Mouse (Mus musculus) midbrain, embryonic 14.5 days (tissue): Measurements from ENCODE around the gene Myl9. TPM values are rescaled to one million over a fixed set of nuclear protein-coding genes. Genes with fewer than 3 reads are reported as not detected.

ENCODE experiments used
- ATAC-seq: fragments of 200-750 bp; cut with Nextera tagmentation; 2 replicates; pipeline ENCODE4 v1.8.0; 2017; ENCODE audit warnings: moderate number of reproducible peaks, moderate library complexity; ENCODE audit not compliant: low FRiP score, low TSS enrichment
- DNase-seq: peaks from one replicate; pipeline ENCODE4 v3.0.0-alpha.2; 2015
- H3K27ac ChIP-seq: fragments of 300-500 bp; sonication (generic); replicated peaks from 2 replicates; pipeline ENCODE4 v1.5.1; 2014; ENCODE audit warnings: mild to moderate bottlenecking, low read depth, low read length, moderate library complexity
- H3K27me3 ChIP-seq: fragments of 300-500 bp; sonication (generic); 2 replicates; pipeline ENCODE4 v1.6.1; 2014; ENCODE audit warnings: low read length, control low read depth, mixed read lengths; ENCODE audit not compliant: control insufficient read depth, insufficient read depth
- H3K36me3 ChIP-seq: fragments of 300-500 bp; sonication (generic); 2 replicates; pipeline ENCODE4 v1.6.1; 2014; ENCODE audit warnings: low read length, control low read depth; ENCODE audit not compliant: control insufficient read depth, insufficient read depth
- H3K4me1 ChIP-seq: fragments of 300-500 bp; sonication (generic); 2 replicates; pipeline ENCODE4 v1.6.1; 2014; ENCODE audit warnings: mild to moderate bottlenecking, antibody characterized with exemption, low read length, control low read depth; ENCODE audit not compliant: control insufficient read depth, insufficient read depth
- H3K4me2 ChIP-seq: fragments of 300-500 bp; sonication (generic); 2 replicates; pipeline ENCODE4 v1.6.1; 2014; ENCODE audit warnings: mild to moderate bottlenecking, low read length, moderate library complexity
- H3K4me3 ChIP-seq: fragments of 300-500 bp; sonication (generic); replicated peaks from 2 replicates; pipeline ENCODE4 v1.5.1; 2014; ENCODE audit warnings: low read depth, low read length
- H3K9ac ChIP-seq: fragments of 300-500 bp; sonication (generic); replicated peaks from 2 replicates; pipeline ENCODE4 v1.6.1; 2014; ENCODE audit warnings: mild to moderate bottlenecking, low read length, moderate library complexity
- H3K9me3 ChIP-seq: fragments of 300-500 bp; sonication (generic); 2 replicates; pipeline ENCODE4 v1.6.1; 2016; ENCODE audit warnings: low read length, control low read depth, mixed read lengths; ENCODE audit not compliant: control insufficient read depth
- WGBS: fragments of 180-500 bp; shearing (Covaris S2); extraction: QIAGEN DNeasy Blood & Tissue Kit; methylation state at CpG from one replicate; pipeline ENCODE4 v1.1.7; 2014; 5-methylcytosine and 5-hydroxymethylcytosine counted together
- polyA plus RNA-seq: library from polyadenylated mRNA; unstranded; fragments of >200 nt; fragmentation: Nextera tagmentation; extraction: Ambion mirVana; gene quantifications from 2 replicates; pipeline ENCODE4 v1.2.1, GENCODE M21; 2014

Myl9 gene
- polyA plus RNA-seq, 1 experiment from 2014 or later: 33.0 TPM

GRCm38 (mm10) chr2:156779036-156779435, 3.8 kb downstream of the Myl9 start:
- Histone ChIP-seq H3K36me3 (no peaks in the 10 kb centered on the region), H3K4me2 (no peak overlapping the region), H3K27ac (no peak overlapping the region), H3K4me3 (no peak overlapping the region), H3K9me3 (no peaks in the 10 kb centered on the region), H3K27me3 (no peaks in the 10 kb centered on the region), H3K9ac (no peak overlapping the region), H3K4me1 (peaks cover 10% of the 10 kb centered on the region)
- 80% methylated on average over 5 of the region's 5 CpGs for WGBS
- no peak for DNase-seq
- ATAC-seq: no peak

- Histone ChIP-seq H3K36me3 (no peaks in the 10 kb centered on the region), H3K9ac (no peak overlapping the region), H3K27ac (no peak overlapping the region), H3K27me3 (no peaks in the 10 kb centered on the region), H3K4me2 (no peak overlapping the region), H3K4me1 (peaks cover 10% of the 10 kb centered on the region), H3K4me3 (no peak overlapping the region), H3K9me3 (no peaks in the 10 kb centered on the region)
- ATAC-seq: no peak
- 56% methylated on average over 2 of the region's 2 CpGs for WGBS
- DNase-seq: no peak
Observed at GRCm38 (mm10) chr2:156779488-156779887, 4.3 kb downstream of the Myl9 start.

- DNase-seq (no peak), ATAC-seq (no peak)
- Histone ChIP-seq H3K9me3 (no peaks in the 10 kb centered on the region), H3K9ac (no peak overlapping the region), H3K27me3 (no peaks in the 10 kb centered on the region), H3K4me2 (no peak overlapping the region), H3K4me3 (no peak overlapping the region), H3K4me1 (peaks cover 7% of the 10 kb centered on the region), H3K36me3 (no peaks in the 10 kb centered on the region), H3K27ac (no peak overlapping the region)
- 76% methylated on average over 9 of the region's 9 CpGs for WGBS
Observed at GRCm38 (mm10) chr2:156780129-156780528, 4.9 kb downstream of the Myl9 start.

- Histone ChIP-seq H3K27ac (no peak overlapping the region), H3K4me1 (peaks cover under 1% of the 10 kb centered on the region), H3K4me3 (no peak overlapping the region), H3K36me3 (no peaks in the 10 kb centered on the region), H3K9ac (no peak overlapping the region), H3K9me3 (no peaks in the 10 kb centered on the region; the same call in 1 of the 2 replicates), H3K4me2 (no peak overlapping the region), H3K27me3 (no peaks in the 10 kb centered on the region)
- peak; percentile 56 for DNase-seq
- 0 out of 2 replicates have a peak, but pooled peaks have one; percentile 11 for ATAC-seq
- 16% methylated on average over 17 of the region's 17 CpGs for WGBS
Observed at GRCm38 (mm10) chr2:156780752-156781151, 5.5 kb downstream of the Myl9 start.

GRCm38 (mm10) chr2:156781281-156781680, 6.1 kb downstream of the Myl9 start:
- Histone ChIP-seq H3K4me2 (no peak overlapping the region), H3K4me3 (no peak overlapping the region), H3K27me3 (no peaks in the 10 kb centered on the region), H3K27ac (no peak overlapping the region), H3K4me1 (no peaks in the 10 kb centered on the region), H3K9me3 (no peaks in the 10 kb centered on the region; the same call in 1 of the 2 replicates), H3K36me3 (no peaks in the 10 kb centered on the region), H3K9ac (no peak overlapping the region)
- 70% methylated on average over 4 of the region's 4 CpGs for WGBS
- no peak for DNase-seq
- ATAC-seq: no peak

GRCm38 (mm10) chr2:156781836-156782480, 6.7 kb downstream of the Myl9 start:
- WGBS: 65% methylated on average over 4 of the region's 4 CpGs
- Histone ChIP-seq H3K4me1 (no peaks in the 10 kb centered on the region), H3K36me3 (no peaks in the 10 kb centered on the region), H3K9me3 (no peaks in the 10 kb centered on the region; the same call in 1 of the 2 replicates), H3K4me3 (no peak overlapping the region), H3K27ac (no peak overlapping the region), H3K27me3 (no peaks in the 10 kb centered on the region), H3K9ac (no peak overlapping the region), H3K4me2 (no peak overlapping the region)
- ATAC-seq (no peak), DNase-seq (no peak)

- Histone ChIP-seq H3K27ac (no peak overlapping the region), H3K4me3 (no peak overlapping the region), H3K9ac (no peak overlapping the region), H3K4me1 (no peaks in the 10 kb centered on the region), H3K36me3 (no peaks in the 10 kb centered on the region), H3K9me3 (no peaks in the 10 kb centered on the region; the same call in 1 of the 2 replicates), H3K27me3 (no peaks in the 10 kb centered on the region), H3K4me2 (no peak overlapping the region)
- DNase-seq (no peak), ATAC-seq (no peak)
- WGBS: 84% methylated on average over 10 of the region's 10 CpGs
Observed at GRCm38 (mm10) chr2:156782481-156783348, 7.5 kb downstream of the Myl9 start.

- no peaks in the 10 kb centered on the region for H3K36me3 ChIP-seq
- no peaks in the 10 kb centered on the region for H3K4me1 ChIP-seq
- WGBS: 87% methylated on average over 9 of the region's 9 CpGs
- DNase-seq: no peak
- no peaks in the 10 kb centered on the region; the same call in 1 of the 2 replicates for H3K9me3 ChIP-seq
- H3K4me2 ChIP-seq: no peak overlapping the region
- no peaks in the 10 kb centered on the region for H3K27me3 ChIP-seq
- ATAC-seq: no peak
- no peak overlapping the region for H3K9ac ChIP-seq
- no peak overlapping the region for H3K4me3 ChIP-seq
- no peak overlapping the region for H3K27ac ChIP-seq
Observed at GRCm38 (mm10) chr2:156783349-156783728, 8.1 kb downstream of the Myl9 start.
